Mouse (Mus musculus) ovary, adult 2 months (tissue): ENCODE results near the gene Prss27. TPM values are rescaled to one million over a fixed set of nuclear protein-coding genes. Genes with fewer than 3 reads are reported as not detected.

Source experiments
- polyA plus RNA-seq: library from polyadenylated mRNA; depleted of rRNA; stranded (reverse); fragments of >200 nt; gene quantifications from 2 replicates; pipeline ENCODE4 v1.2.3, GENCODE M21; 2012; rRNA removed

The Prss27 gene
- 0.39 and 0.77 TPM in 2 replicates for polyA plus RNA-seq

DNA sequence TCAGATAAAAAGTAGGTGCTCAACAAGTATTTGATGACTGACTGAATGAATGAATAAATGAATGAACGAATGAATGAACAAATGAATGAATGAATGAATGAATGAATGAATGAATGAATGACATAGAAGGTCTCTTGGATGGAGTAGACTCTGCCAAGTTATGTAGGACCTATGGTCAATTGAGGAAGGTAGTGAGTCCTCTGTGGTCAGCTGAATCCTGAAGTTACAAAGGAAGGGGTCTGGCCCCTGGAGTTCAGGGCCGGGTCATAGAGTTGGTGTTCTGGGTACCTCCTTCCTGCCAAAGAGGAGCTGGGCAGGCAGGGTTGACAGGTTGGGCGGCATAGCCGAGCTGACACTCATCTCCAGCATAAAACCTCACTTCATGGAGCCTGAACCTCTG lies at the start of gene Prss27:
TSS of gene Prss27 (plus strand) at position 301 of the 400 bp plus-strand sequence.

DNA sequence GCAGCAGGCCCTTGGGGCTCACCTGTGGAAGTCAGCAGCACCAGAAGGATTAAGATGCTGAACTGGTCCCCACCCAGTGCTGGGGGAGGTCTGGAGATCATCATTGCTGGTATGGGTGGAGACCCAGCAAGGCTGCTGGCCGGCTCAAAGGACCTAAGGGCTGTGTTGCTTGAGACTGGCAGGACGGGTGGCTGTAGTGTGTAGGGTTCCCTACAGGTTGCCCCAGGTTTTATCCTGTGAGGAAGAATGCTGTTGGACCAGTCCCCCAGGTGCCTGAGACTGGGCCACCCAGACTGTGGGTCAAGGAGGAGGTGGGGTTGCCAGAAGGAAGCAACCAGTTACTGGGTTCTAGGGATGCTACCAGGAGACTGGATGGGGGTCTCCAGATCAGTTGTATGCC lies 40.0 kb upstream of the Prss27 start, which contains the start of gene Prss22:
TSS of gene Prss22 (minus strand) at position 200 of the 400 bp plus-strand sequence.

GRCm38 (mm10) chr17:24072919-24073696 lies 35.2 kb downstream of the Prss27 start, which contains the start of gene Kctd5:
Gene Kctd5, minus strand, starts transcription at chr17:24073485.

Other genes with a start within 250 kb of the Prss27 start
- 840 and 913 TPM in 2 replicates for gene Srrm2, start 247.6 kb upstream of the Prss27 start, polyA plus RNA-seq
- gene Elob, start 209.0 kb upstream of the Prss27 start, polyA plus RNA-seq: 548 and 704 TPM in 2 replicates
- gene Prss33, start 202.1 kb upstream of the Prss27 start, polyA plus RNA-seq: 0.15 and 0.17 TPM in 2 replicates
- gene Prss32, start 194.3 kb upstream of the Prss27 start, polyA plus RNA-seq: 0.71 and 1.6 TPM in 2 replicates
- gene Prss41, start 194.0 kb upstream of the Prss27 start, polyA plus RNA-seq: 0.32 and 0.58 TPM in 2 replicates
- gene Prss21, start 170.1 kb upstream of the Prss27 start, polyA plus RNA-seq: not detected in 2 replicates
- 1.0 and 5.2 TPM in 2 replicates for gene Dcpp1, start 157.3 kb upstream of the Prss27 start, polyA plus RNA-seq
- 1.0 and 1.4 TPM in 2 replicates for gene Dcpp2, start 157.3 kb upstream of the Prss27 start, polyA plus RNA-seq
- gene Dcpp3, start 120.7 kb upstream of the Prss27 start, polyA plus RNA-seq: 7.0 and 7.8 TPM in 2 replicates
- gene Sbp, start 96.5 kb upstream of the Prss27 start, polyA plus RNA-seq: not detected in 2 replicates
- gene Sbpl, start 82.9 kb upstream of the Prss27 start, polyA plus RNA-seq: 0.26 TPM in 1 of 2 replicates, not detected in the other
- gene Prss30, start 57.6 kb upstream of the Prss27 start, polyA plus RNA-seq: 3.5 and 5.3 TPM in 2 replicates
- 0.81 and 0.92 TPM in 2 replicates for gene Prss22, start 40.0 kb upstream of the Prss27 start, polyA plus RNA-seq
- gene Kctd5, start 35.3 kb downstream of the Prss27 start, polyA plus RNA-seq: 51.8 and 52.0 TPM in 2 replicates
- 21.1 and 22.9 TPM in 2 replicates for gene Pdpk1, start 112.8 kb downstream of the Prss27 start, polyA plus RNA-seq
- 80.4 and 91.4 TPM in 2 replicates for gene Amdhd2, start 125.6 kb downstream of the Prss27 start, polyA plus RNA-seq
- gene Atp6v0c, start 131.6 kb downstream of the Prss27 start, polyA plus RNA-seq: 1,050 and 1,217 TPM in 2 replicates
- gene Tbc1d24, start 167.4 kb downstream of the Prss27 start, polyA plus RNA-seq: 41.6 and 41.7 TPM in 2 replicates
- gene Ntn3, start 171.4 kb downstream of the Prss27 start, polyA plus RNA-seq: 10.8 and 13.0 TPM in 2 replicates
- 22.5 and 22.7 TPM in 2 replicates for gene Tedc2, start 182.7 kb downstream of the Prss27 start, polyA plus RNA-seq
- gene Ccnf, start 213.3 kb downstream of the Prss27 start, polyA plus RNA-seq: 9.7 and 17.0 TPM in 2 replicates